Mouse (Mus musculus) lung, embryonic 14.5 days (tissue): ENCODE data around the gene Cyb5d1. TPM values are rescaled to one million over a fixed set of nuclear protein-coding genes. Genes with fewer than 3 reads are reported as not detected.

Experiments used
- ATAC-seq: fragments of 200-750 bp; cut with Nextera tagmentation; 2 replicates; pipeline ENCODE4 v1.8.0; 2017; ENCODE audit warnings: mild to moderate bottlenecking, moderate TSS enrichment, moderate library complexity; ENCODE audit not compliant: insufficient read depth
- DNase-seq: peaks from one replicate; pipeline ENCODE4 v3.0.0-alpha.2; 2015
- H3K27ac ChIP-seq: fragments of 300-500 bp; sonication (generic); 2 replicates; pipeline ENCODE4 v1.5.1; 2014; ENCODE audit warnings: low read depth, mild to moderate bottlenecking, moderate library complexity
- H3K27me3 ChIP-seq: fragments of 300-500 bp; sonication (generic); 2 replicates; pipeline ENCODE4 v1.6.1; 2014; ENCODE audit warnings: low read length, control low read depth; ENCODE audit not compliant: insufficient read depth
- H3K36me3 ChIP-seq: fragments of 300-500 bp; sonication (generic); 2 replicates; pipeline ENCODE4 v1.6.1; 2014; ENCODE audit warnings: control low read depth; ENCODE audit not compliant: insufficient read depth
- H3K4me1 ChIP-seq: fragments of 300-500 bp; sonication (generic); 2 replicates; pipeline ENCODE4 v1.6.1; 2014; ENCODE audit warnings: antibody characterized with exemption, control low read depth; ENCODE audit not compliant: insufficient read depth
- H3K4me2 ChIP-seq: fragments of 300-500 bp; sonication (generic); 2 replicates; pipeline ENCODE4 v1.6.1; 2014; ENCODE audit warnings: mild to moderate bottlenecking
- H3K4me3 ChIP-seq: fragments of 300-500 bp; sonication (generic); 2 replicates; pipeline ENCODE4 v1.5.1; 2014; ENCODE audit warnings: low read depth, low read length
- H3K9ac ChIP-seq: fragments of 300-500 bp; sonication (generic); 2 replicates; pipeline ENCODE4 v1.6.1; 2014
- H3K9me3 ChIP-seq: fragments of 300-500 bp; sonication (generic); 2 replicates; pipeline ENCODE4 v1.6.1; 2016; ENCODE audit warnings: low read depth, low read length, control low read depth
- CTCF ChIP-seq: IDR thresholded peaks from 2 replicates; pipeline ENCODE4 v1.5.1; 2016; ENCODE audit warnings: antibody characterized with exemption, low read depth
- WGBS: fragments of 180-500 bp; shearing (Covaris S2); extraction: QIAGEN DNeasy Blood & Tissue Kit; methylation state at CpG from one replicate; pipeline ENCODE4 v1.1.7; 2014; 5-methylcytosine and 5-hydroxymethylcytosine counted together
- polyA plus RNA-seq: library from polyadenylated mRNA; unstranded; fragments of >200 nt; fragmentation: Nextera tagmentation; extraction: Ambion mirVana; gene quantifications from 2 replicates; pipeline ENCODE4 v1.2.1, GENCODE M21; 2014

The Cyb5d1 gene
- polyA plus RNA-seq, 1 experiment from 2014 or later = 27.2 TPM

- Histone ChIP-seq H3K4me2 (0 out of 2 replicates have a peak overlapping the region, but pooled peaks have one; percentile 12), H3K27ac (no peak overlapping the region), H3K4me1 (peaks cover 15% of the 10 kb centered on the region), H3K9ac (no peak overlapping the region), H3K4me3 (no peak overlapping the region), H3K36me3 (peaks cover 31% of the 10 kb centered on the region), H3K27me3 (no peaks in the 10 kb centered on the region), H3K9me3 (no peaks in the 10 kb centered on the region)
- WGBS = 88% methylated on average over 16 of the region's 16 CpGs
- ATAC-seq (no peak), DNase-seq (no peak)
- TF ChIP-seq CTCF = no peak
Measured at GRCm38 (mm10) chr11:69373223-69373965, 22.0 kb downstream of the Cyb5d1 start.

GRCm38 (mm10) chr11:69372780-69373170, 22.7 kb downstream of the Cyb5d1 start:
- Histone ChIP-seq H3K27me3 (no peaks in the 10 kb centered on the region), H3K4me1 (peaks cover 15% of the 10 kb centered on the region), H3K9ac (0 out of 2 replicates have a peak overlapping the region, but pooled peaks have one; percentile 8), H3K4me2 (peak overlapping the region; percentile 51), H3K4me3 (0 out of 2 replicates have a peak overlapping the region, but pooled peaks have one; percentile 11), H3K9me3 (no peaks in the 10 kb centered on the region), H3K36me3 (peaks cover 27% of the 10 kb centered on the region), H3K27ac (peak overlapping the region; percentile 72; the same call in 1 of the 2 replicates)
- ATAC-seq (no peak), DNase-seq (peak; percentile 50)
- TF ChIP-seq CTCF = peak; percentile 60
- WGBS = 49% methylated on average over 3 of the region's 3 CpGs

GRCm38 (mm10) chr11:69372056-69372779, 23.2 kb downstream of the Cyb5d1 start:
- WGBS = 23% methylated on average over 12 of the region's 12 CpGs
- Histone ChIP-seq H3K4me1 (peaks cover 20% of the 10 kb centered on the region), H3K4me3 (peak overlapping the region; percentile 11), H3K9me3 (no peaks in the 10 kb centered on the region), H3K27ac (peak overlapping the region; percentile 72; the same call in 1 of the 2 replicates), H3K4me2 (peak overlapping the region; percentile 51), H3K36me3 (peaks cover 25% of the 10 kb centered on the region), H3K27me3 (no peaks in the 10 kb centered on the region), H3K9ac (peak overlapping the region; percentile 11; the same call in 1 of the 2 replicates)
- no peak for TF ChIP-seq CTCF
- peak; percentile 22 for DNase-seq
- ATAC-seq = no peak

GRCm38 (mm10) chr11:69371601-69372000, 23.8 kb downstream of the Cyb5d1 start:
- ATAC-seq = no peak
- no peak for DNase-seq
- peaks cover 20% of the 10 kb centered on the region for H3K4me1 ChIP-seq
- H3K4me2 ChIP-seq = peak overlapping the region; percentile 51
- 43% methylated on average over 12 of the region's 12 CpGs for WGBS
- H3K9me3 ChIP-seq = no peaks in the 10 kb centered on the region
- peak overlapping the region; percentile 11; the same call in 1 of the 2 replicates for H3K9ac ChIP-seq
- H3K27me3 ChIP-seq = no peaks in the 10 kb centered on the region
- TF ChIP-seq CTCF = no peak
- peaks cover 25% of the 10 kb centered on the region for H3K36me3 ChIP-seq
- peak overlapping the region; percentile 72 for H3K27ac ChIP-seq
- H3K4me3 ChIP-seq = peak overlapping the region; percentile 11; the same call in 1 of the 2 replicates

GRCm38 (mm10) chr11:69370817-69371215, 24.6 kb downstream of the Cyb5d1 start:
- ATAC-seq (no peak), DNase-seq (peak; percentile 59)
- WGBS = 14% methylated on average over 9 of the region's 9 CpGs
- H3K4me1 ChIP-seq = peaks cover 23% of the 10 kb centered on the region
- H3K27ac ChIP-seq = peak overlapping the region; percentile 81
- H3K4me2 ChIP-seq = peak overlapping the region; percentile 51
- H3K36me3 ChIP-seq = peaks cover 22% of the 10 kb centered on the region
- no peak for TF ChIP-seq CTCF
- H3K4me3 ChIP-seq = peak overlapping the region; percentile 5; the same call in 1 of the 2 replicates
- no peaks in the 10 kb centered on the region for H3K27me3 ChIP-seq
- 0 out of 2 replicates have a peak overlapping the region, but pooled peaks have one; percentile 6 for H3K9ac ChIP-seq
- no peaks in the 10 kb centered on the region for H3K9me3 ChIP-seq

- H3K9ac ChIP-seq = peak overlapping the region; percentile 99
- H3K4me3 ChIP-seq = peak overlapping the region; percentile 95
- peak overlapping the region; percentile 97 for H3K4me2 ChIP-seq
- no peak for TF ChIP-seq CTCF
- H3K36me3 ChIP-seq = peaks cover 19% of the 10 kb centered on the region
- 12% methylated on average over 2 of the region's 2 CpGs for WGBS
- no peak for ATAC-seq
- H3K4me1 ChIP-seq = peaks cover 30% of the 10 kb centered on the region
- H3K27ac ChIP-seq = peak overlapping the region; percentile 100
- no peaks in the 10 kb centered on the region for H3K27me3 ChIP-seq
- no peaks in the 10 kb centered on the region for H3K9me3 ChIP-seq
- peak; percentile 39 for DNase-seq
Measured at GRCm38 (mm10) chr11:69369990-69370816, 25.2 kb downstream of the Cyb5d1 start.
